Mouse (Mus musculus) gastrocnemius, adult 8-10 months (tissue): ENCODE results near the gene Mfsd4b1. TPM values are rescaled to one million over a fixed set of nuclear protein-coding genes. Genes with fewer than 3 reads are reported as not detected.
A peak's percentile ranks its signal among the peaks of the same experiment; 100 is the strongest.
"Not testable (repeated sequence)": the region's sequence is repeated elsewhere in the genome, so short reads cannot be mapped to it uniquely, and the experiment has no call there.

Experiments
- DNase-seq, 2 experiments: peaks; one replicate each; pipeline ENCODE4 v3.0.0; 2022; ENCODE audit warnings: low spot score in 2 of 2
- total RNA-seq, 4 experiments: library from RNA; stranded (reverse); gene quantifications; 2 replicates each; pipeline ENCODE4 v1.2.4; 2022

Gene Mfsd4b1
- total RNA-seq, 4 experiments from 2014 or later = 1.8 to 2.6 (median 2.2) TPM

DNA sequence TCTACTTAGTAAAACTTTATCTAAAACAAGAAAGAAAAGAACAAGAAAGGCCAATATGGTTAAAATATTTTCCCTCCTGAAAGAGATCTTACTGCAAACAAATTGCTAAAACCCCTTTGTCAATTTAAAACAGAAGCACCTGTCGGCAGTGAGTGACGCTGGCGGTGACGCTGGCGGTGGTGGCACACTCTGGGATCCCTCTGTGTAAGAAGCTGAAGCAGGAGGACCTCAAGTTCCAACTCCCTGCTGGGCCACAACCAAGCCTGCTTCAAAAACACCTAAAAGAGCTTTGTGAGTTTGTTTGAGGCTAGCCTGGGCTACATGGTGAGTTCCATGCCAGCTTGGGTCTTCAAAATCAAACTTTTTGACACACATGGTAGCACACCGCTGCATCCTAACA, 9.9 kb upstream of the Mfsd4b1 start:
- no peak for DNase-seq

DNA sequence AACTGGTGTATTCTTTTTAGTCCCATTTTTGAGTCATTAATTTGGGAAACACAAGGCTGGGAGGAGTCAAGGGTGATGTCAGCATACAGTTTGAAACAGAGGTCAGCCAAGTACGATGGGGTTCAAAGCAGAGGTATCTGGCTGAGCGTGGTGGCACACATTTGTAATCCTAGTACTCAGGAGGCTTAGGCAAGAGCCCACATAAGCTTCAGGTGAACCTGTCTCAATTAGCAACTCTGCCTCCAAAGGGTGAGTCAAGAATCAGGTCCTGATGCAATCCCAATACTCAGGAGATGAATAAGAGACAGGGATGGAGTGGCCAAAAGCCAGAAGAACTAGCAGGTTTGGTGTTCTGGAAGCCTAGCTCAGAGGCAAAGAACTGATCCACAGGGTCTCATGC, 7.8 kb upstream of the Mfsd4b1 start:
- no peak for DNase-seq

DNA sequence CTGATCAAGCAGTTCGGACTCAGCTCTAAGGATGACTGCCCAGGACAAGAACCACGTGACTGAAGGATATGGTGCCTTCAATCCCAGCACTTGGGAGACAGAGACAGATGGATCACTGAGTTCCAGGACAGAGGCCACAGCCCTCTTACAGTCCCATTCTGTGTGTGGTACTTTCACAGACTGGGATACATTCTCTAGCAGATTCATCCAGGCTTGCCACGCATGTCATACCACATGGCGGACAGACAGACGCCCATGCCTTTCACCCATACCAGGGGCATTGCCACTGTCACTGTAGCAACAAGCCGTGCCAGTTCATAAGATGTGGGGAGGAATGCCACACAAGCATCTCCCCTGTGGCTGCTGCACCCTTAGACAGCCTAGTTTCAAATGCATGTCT, 5.6 kb upstream of the Mfsd4b1 start:
- DNase-seq = no peak

DNA sequence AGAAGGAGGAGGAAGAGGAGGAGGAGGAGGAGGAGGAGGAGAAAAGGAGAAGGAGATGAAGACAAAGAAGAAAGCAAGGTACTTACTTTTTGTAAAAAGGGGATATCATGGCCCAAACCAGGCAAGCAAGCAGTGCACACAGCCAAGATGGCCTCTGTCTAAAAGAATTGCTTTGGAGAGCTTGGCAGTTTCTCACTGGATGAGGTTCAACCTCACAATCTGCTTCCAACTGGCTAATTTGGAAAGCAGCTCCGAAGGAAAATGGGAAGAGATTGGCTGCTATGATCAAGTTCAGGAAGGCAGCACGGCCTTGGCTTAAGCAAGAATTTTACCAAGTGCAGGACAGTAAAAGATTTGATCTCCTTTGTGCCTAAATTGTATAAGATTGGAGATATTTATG, 4.5 kb upstream of the Mfsd4b1 start:
- no peak for DNase-seq

DNA sequence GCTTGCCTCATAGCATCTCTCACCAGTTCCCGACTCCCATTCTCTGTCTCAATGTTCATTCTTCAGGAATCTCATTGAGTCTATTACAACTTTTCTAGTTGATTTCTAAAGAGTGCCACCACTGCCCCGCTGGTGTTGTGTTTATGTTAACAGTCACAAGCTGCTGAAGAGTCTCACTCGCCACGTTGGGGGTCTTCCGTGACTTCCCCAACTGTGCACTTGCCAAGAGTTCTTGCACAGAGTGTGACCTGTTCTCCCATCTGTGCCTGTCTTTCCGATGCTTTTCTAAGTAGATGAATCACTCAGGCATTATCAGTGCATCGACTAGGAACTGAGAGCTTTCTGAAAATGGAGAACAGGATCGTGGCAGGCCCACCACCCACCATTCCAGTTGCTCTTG, 3.0 kb upstream of the Mfsd4b1 start:
- no peak for DNase-seq

DNA sequence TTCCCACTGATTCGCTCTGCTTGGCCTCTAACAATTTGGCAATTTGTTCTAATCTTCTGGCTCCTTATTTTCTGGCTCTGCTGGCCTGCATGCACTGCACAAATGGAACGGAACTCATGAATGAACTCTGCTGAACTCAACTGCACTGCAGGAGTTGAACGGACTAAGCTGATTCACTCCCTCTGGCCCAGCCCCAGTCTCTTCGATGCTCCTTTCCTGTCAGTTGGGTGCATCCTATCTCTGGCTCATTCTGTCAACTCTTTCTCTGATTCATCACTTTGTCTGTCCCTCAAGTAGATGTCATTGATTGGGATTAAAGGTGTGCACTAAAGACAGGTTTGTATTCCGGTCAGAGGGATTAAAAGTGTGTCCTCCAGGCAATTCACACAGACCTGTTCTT, 1.5 kb upstream of the Mfsd4b1 start:
- DNase-seq = no peak

DNA sequence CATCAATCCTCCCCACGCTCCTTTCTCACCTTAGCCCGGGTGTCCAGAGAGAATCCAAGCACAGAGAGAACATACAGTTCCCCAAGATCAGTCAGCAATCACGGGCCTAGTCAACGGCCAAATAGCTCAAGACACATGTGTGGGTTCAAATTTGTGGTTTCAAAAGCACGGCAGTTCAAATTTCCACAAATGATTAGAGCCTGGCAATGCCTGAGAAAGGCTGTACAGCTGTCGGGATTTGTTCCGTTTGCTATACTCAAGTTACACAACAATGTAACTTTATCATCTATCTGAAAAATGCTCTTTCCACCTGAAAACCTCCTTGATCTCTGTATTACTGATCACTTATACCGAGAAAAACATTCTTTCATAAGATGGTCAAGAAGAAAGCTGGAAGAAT, 492 bp upstream of the Mfsd4b1 start:
- DNase-seq = no peak

DNA sequence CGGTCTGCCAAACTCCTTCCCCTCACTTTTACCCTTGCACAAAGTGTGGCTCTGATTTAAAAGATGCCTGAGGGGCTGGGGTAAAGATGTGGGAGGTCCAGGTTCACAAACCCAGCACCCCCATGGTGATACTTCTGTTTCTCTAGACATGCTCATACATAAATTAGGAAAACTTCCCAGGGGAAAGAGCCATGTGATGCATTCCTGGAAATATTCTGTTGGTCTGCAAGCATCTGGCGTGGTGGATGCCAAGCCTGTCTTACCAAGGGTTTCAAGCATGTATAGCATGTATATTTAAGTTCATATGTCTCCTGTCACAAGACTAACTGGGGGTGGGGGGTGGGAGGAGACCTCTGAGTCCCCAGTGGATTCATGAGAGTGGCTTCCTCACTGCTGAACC, 4.7 kb downstream of the Mfsd4b1 start:
- DNase-seq = no peak

DNA sequence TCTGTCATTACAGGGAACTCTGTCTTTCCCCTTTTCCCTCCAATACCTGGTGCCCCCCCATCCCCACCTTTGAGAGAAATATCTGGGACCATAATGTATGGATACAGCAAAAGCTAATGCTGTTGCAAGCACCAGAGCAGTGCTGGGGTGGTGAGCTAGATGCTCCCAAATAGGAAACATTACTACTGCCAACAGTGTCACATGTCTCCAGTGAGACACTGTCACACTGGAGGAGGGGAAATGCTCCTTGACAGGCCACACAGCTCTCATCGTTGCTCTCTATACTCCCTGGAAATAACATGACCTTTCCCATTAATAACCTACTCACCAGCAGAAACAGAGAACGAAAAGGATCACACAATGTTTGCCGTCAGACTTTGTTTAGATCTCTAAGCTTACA, 5.6 kb downstream of the Mfsd4b1 start:
- DNase-seq = peak in 1 of 2 experiments; percentile 11

DNA sequence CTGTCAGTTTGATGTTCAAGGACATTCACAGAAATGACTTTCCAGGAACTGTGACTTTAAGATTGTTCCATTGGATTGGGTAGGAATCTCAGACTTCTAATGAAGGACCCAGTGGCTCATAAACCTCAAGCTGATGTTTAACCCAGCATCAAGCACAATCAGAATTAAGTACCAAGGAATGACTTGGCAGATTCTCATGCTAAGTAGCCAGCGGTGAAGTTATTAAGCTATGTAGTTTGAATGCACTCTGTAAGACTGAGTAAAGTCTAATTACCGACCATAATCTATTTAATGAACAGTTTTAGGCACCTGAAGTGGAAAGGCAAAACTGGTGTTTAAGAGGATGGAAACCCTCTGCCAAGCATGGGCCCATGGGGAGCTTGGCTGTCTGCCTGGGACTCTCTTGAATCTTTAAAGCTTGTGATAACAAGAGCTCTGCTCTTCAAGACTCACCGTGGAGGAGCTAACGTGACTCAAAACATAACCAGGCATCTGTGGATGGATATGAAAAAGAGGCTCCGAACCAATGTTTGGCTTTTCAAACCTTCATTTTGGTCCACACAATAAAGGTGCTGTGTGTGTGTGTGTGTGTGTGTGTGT, 6.7 kb downstream of the Mfsd4b1 start:
- no peak for DNase-seq

DNA sequence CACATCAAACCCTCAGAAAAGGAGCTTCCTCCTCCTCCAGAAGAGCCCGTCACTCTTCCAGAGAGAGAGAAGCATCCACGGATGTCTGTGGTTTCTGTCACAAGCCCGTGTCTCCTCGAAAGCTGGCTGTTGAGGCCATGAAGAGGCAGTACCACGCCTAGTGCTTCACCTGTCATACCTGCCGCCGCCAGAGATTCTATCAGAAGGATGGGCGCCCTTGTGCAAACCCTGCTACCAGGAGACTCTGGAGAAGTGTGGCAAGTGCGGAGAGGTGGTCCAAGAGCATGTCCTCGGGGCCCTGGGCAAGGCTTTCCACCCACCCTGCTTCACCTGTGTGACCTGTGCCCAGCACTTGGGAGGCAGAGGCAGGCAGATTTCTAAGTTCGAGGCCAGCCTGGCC, 15.5 kb downstream of the Mfsd4b1 start:
- DNase-seq = no peak

DNA sequence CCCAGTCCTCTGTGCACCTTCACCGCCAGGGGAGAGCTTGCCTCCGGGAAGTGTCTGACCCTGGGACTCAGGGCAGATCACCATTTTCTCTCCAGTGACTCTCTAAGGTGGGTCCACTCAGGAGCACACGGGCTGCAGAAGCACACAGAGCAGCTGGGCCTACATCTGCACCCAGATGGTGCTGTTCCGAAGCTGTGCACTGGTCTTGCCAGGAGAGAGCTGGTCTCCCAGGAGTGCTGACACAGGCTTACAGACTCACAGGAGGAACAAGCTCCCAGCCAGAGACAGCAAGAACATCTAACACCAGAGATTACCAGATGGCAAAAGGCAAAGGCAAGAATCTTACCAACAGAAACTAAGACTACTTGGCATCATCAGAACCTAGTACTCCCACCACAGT, 16.2 kb downstream of the Mfsd4b1 start:
- DNase-seq = not testable (repeated sequence)

DNA sequence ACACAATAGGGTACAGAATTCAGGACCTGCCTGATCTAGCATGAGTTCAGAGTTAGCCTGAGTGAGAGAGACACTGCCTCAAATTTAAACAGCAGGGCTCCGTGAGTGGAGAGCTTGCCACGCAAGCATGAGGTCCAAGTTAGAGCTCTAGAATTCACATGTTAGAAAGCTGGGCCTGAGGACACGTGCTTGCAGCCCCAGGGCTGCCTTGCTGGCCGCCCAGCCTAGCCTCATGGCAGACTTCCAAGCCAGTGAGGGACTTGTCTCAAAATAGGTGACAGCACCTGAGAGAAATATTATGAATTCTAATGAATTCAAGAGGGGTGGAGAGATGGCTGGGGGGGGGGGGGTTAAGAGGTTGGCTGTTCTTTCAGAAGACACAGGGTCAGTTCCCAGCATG, 17.1 kb downstream of the Mfsd4b1 start:
- no peak for DNase-seq

DNA sequence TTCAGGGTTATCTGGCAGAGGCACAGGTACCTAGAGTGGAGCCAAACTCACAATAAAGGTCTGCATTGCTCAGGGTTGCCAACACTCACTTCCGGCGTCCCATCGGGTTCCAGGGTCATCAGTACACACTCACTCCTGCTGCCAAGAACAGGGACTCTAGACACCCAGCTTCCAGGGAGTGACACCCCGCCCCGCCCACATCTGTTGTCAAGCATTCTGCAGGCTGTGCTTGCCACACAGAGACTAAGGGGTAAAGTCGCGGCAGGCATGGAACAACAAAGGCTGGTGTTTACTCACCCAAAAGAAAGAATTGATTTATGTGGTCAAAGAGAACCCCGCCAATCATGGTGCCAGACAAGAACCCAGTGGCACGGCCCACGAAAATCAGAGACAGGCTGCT, 18.1 kb downstream of the Mfsd4b1 start:
- DNase-seq = no peak

DNA sequence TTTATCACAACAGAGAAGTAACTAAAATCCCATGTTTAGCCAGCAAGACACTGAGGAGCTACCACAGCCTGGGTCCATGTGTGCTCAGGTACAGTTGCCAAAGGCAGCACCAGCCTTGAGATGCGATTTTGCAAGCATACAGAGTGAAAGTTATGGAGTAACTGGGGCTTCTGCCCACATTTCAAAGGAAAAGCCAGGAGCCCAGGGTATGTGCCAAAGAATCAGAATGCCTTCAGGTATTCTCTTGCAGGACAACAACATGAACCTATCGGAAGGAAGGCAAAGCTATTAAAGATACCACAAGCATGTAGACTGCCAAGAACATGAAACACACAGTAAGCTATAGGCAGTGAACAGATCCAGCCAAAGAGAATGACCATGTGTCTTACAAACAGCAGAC, 24.3 kb downstream of the Mfsd4b1 start:
- DNase-seq = no peak

DNA sequence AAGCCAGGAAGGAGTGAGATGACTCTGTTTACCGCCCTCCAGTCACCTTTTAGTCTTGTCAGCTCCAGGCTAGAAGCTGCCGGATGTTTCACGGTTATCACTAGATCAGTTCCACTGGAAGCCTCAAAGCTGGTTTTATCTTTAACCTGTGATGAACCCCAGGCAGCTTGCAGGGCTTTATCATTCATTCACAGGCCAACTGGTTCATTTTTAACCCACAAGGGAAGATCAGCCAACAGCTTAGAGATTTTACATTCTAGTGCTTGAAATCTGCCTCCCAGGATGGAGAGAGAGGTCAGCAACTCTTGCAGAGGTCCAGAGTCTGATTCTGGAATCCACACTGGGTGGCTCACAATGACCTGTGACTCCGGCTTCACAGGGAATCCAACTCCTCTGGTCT, 33.9 kb downstream of the Mfsd4b1 start:
- no peak for DNase-seq

DNA sequence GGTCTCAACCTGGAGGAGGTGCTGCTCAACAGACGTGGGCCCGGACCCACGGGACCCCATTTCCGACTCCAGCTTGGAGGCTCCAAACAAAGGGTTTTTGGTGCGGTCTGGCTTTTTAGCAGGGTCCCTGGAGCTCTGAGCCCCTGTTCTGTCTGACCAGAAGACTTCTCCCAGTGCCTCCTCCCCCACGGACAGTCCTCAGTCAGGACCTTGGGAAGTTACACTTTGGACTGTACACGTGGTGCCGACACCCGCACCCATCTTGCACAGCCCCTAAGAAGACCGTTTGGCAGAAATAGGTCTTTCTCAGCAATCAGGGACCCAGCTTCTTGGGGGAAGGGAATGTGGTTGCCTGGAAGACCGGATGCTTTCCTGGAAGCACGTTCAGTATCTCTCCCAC, 38.6 kb downstream of the Mfsd4b1 start, which contains the start of gene Mfsd4b5:
Mfsd4b5 (minus strand) TSS at position 181 of the 400 bp plus-strand sequence.
- DNase-seq = no peak

DNA sequence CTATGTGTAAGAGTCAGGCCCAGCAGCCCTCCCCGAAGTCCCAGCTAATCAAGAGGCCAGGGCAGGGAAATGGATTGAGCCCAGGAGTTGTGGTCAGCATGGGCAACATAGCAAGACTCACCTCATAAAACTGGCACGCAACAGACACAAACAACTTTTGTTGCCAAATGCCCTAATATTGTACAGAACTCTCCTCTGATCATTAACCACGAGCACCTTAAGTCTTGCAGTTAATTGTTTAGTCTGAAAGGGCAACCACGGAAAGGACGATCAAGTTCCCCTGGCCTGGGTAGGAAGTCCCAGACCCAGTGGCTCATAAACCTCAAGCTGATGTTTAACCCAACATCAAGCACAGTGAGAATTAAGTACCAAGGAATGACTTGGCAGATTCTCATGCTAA, 42.5 kb downstream of the Mfsd4b1 start:
- DNase-seq = no peak

DNA sequence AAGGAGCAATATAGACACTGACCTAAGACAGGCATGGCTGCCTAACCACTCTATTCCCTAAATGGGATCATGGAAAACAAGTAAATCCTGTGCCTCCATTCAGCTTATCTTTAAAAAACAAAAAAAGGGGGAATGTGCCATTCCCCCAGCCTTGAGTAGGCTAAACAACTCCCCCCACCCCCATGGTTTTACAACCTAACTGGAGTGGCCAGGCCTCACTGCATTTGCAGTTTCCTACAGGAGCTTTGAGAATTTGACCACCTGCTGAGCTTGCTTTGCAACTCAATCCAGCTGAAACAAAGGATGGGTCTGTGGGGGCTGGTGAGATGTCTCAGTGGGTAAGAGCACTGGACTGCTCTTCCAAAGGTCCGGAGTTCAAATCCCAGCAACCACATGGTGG, 46.8 kb downstream of the Mfsd4b1 start:
- no peak for DNase-seq

DNA sequence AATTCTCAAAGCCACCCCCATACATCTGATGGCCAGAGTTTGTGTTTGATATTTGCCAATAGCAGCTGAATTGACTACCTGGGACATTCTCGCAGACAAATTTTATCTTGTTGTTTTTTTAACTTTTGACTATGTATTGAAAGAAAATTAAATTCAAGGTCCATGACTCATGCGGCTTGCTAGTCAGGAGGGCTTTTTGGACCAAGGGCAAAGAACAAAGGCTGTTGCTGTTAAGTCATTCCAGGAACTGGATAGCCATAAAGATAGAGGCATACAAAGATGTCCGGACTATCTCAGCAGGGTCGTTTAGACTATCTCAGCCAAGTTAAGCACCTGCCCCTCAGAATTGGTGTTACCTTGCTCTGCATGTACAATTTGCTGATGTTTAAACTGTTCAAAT, 47.7 kb downstream of the Mfsd4b1 start:
- DNase-seq = no peak

DNA sequence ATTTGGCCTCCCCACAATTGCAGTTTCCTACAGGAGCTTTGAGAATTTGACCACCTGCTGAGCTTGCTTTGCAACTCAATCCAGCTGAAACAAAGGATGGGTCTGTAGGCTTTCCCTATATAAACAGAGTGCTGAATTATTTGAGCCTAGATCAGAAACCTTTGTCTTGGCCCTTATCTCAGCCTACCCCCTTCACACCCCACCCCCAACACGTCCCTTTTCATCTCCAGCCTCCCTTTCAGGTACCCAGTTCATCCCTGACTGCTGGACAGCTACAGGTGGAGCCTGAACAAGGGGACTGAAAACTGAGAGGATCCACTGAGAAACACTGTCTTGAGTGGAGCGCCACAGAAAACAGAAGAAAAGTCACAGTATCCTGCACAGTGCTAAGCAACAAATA, 49.3 kb downstream of the Mfsd4b1 start:
- DNase-seq = no peak

DNA sequence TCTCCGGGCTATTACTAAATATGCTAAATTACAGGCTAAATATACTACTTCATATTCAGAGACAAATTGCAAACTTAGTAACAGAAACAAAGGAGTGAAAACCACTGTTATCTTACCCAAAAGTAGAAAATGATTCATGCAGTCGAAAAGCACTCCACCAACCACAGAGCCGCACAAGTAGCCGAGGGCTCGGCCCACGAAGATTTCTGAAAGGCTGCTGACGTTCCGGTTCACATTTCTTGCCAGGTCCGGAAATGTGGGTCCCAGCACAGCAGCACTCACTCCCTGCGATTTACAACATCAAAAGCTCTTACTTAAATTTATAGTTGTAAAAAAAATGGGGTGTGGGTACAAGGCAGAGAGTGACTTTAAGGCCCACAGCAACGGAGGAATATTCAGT, 50.1 kb downstream of the Mfsd4b1 start:
- DNase-seq = no peak

DNA sequence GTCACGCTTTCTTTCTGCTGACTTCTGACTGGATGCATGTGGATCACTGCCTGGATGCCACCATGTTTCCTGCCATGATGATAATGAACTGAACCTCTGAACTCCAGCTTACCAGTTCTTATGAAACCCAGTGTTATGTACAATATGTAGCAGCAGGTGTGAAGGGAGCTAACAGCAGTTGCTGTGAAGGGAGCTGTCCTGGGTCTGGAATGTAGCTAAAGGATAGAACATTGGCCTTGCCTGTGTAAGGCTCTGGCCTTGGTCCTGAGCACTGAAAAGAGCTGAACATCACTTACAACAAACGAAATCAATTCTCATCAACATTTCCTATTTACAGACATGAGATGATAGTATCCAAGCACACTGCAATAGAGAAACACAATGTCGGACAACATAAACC, 57.6 kb downstream of the Mfsd4b1 start:
- DNase-seq = no peak

DNA sequence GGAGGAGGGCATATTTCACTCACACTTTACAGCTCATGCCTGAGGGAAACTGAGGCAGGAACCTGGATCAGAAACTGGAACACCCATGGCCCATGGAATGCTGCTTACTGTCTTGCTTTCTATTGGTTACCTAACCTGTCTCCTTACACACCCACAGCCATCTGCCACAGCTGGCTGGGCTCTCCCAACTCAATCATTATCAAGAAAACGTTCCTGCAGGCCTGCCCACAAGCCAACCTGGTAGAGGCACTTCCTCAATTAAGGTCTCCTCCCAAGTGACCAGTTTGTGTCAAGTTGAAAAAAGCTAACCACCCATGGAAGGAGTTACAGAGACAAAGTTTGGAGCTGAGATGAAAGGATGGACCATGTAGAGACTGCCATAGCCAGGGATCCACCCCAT, 63.2 kb downstream of the Mfsd4b1 start:
- no peak for DNase-seq
